Mouse (Mus musculus) ovary, postnatal 36 days (tissue): ENCODE measurements at regions not wholly inside any gene's neighbourhood (a gene's known extent, or its start where the extent isn't known, plus 50 kb on each side); places are given as distances from the start of the nearest gene placed in this dataset.

Experiments used
- DNase-seq: peaks from one replicate; pipeline ENCODE4 v3.0.0; 2022; ENCODE audit warnings: low spot score, mixed read lengths

DNA sequence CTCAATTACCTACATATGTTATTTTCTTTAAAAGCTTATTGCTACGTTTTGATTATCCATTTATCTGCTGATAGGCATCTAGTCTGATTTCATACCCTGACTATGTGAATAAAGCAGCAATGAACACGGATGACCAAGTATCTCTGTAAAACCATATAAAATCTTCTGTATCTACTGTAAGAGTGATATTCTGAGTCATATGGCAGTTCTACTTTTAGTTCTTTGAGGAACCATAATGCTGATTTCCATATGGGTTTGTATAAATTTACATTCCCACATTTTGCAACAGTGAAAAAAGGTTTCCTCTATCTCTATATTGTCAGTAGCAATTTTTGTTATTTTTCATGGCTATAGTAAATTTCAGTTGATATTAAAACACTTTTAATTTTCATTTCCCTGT, 280.6 kb downstream of the Fsip2 start:
- DNase-seq: no peak

DNA sequence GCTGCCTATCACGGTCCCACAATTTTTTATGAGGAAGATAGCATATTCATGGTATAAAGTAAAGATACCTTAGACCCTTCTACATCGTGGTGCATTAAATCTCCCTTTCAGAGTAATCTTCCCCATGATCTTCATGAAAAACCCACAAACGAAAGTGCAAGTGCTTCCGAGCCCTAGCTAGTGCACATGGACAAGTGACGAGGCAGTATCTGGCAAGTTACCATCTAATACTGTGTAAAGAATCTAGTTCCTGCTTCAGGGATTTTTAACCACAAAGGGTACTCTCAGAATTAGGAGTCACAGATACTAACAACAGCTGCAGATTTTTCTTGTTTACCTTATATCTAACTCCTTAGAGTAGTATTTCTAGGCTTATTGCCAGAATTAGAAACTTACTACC, 282.8 kb downstream of the Fsip2 start:
- no peak for DNase-seq

DNA sequence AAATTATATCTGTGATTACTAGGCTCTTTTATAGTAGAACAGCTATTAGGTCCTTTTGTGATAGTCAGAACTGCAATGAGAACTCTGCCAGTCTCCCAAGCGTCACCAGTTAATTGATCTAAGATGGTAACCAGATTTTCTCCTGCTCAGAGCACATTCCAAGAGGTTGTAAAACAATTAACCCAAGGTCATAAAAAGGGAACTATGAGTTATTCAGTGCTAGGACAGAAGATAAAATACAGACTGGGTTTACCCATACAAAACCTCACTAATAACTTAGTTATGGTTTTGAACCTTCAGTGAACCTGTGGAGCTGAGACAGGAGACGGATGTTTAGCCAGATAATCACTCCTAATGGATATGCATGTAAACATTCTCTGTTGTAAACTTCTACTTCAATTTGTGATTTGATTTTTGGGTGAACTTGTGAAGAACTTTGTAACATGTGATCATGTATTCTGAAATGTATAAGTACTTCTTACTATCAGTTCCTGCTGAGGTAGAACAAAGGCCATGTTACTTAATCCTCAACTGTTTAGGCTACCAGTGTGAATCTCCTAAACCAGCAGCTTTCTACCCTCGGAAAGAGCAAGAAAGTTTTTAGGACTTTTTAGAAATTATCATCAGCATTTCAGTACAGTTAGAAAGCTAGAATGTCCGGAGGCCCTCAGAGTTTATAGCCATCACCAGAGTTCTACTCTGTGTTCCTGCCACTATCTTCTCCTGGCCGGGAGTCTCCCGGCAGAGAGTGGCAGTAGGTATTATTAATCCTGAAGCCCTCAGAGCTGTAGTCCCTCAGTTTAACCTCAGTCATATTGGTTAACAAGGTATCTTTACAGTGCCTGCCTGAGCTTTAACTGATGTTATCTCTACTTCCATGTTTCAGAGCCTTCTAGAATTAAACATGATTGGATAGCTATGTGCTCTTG, 308.0 kb downstream of the Fsip2 start:
- no peak for DNase-seq

DNA sequence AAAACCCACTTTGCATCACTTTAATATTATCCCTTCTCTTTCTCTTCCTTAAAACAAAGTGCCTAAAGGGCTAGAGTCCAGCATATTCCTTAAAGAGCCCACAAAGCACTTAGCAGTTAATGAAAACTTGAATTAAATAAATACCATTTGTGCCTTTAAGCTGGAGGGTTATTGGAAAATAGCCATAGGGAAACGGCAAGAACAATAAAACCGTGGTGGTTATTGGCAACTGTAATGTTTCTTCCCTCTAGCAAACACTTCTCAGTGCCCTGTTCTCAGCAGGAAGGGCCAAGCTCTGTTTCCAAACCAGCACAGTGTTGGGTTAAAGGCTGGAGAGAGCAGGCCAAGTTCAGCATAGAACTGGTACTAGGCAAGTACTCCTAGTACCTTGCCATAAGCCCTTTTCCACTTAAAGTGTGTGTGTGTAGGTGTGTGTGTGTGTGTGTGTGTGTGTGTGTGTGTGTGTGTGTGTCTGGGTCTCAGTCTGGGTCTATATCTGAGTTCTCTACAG, 313.4 kb downstream of the Fsip2 start:
- DNase-seq: no peak

DNA sequence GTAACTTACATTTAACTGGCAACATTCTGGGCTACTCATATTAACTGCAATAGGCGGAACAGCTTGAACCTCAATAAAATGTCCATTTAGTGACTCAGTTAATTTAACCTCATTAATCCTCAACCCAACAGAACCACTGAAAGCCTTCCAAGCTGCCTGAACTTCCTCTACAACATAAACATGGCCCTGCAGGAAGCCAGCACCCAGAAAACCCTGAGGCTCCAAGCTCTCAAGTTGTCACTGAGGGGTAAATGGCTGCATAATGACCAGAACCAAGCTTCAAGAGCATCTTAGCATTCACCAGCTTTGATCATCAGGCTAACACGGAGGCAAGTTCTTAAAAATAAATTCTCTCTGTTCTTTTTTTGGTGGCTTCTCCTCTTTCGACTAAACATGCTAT, 315.2 kb downstream of the Fsip2 start:
- no peak for DNase-seq

DNA sequence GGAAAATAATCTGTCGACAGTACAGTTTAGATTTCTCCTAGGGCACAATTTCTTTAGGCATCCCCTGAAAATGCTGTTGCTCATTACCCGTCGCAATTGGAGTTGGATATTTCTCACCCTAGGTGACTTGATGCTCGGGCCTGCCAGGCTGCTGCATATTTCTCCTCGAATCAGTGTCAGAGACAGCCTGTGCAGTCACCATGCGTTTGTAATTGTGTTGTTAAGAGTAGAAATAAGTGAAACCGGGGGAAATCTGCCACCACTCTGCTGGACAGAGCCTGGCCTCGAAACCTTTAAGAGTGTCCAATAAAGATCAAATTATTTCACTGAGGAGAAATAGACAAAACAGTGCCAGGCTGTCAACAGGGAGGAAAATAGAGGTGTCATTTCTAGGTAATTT, 340.7 kb upstream of the Zc3h15 start:
- DNase-seq: no peak

DNA sequence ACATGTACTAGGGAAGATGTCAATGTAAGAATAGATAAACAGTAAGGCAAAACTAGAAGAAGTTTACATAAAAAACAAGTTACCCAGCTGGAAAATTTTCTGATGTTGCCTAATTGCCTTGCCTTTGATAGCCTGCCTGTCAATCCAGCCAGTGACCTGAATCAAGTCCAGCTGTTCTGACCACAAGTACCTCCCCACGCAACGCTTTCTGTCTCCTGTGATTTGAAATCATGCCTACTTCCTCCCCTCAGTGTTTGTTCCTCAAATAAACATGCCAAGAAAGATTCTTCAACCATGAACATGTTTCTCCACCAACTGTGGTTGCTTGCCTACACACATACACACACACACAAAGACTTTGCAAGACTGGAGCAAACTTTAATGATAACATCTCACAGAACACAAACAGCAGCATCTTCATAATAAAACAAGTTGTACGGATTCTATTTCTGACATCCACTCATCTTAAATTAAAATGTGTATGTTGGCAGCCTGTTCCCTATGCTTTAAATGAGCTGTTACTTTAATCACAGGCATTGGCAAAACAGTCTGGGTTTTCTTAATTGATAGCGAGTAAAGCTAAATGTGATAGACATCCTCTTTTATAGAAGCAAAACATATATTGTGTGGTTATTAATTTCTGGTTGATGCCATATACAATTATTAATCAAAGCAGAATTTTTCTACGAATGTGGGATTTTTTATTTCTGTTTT, 312.0 kb upstream of the Zc3h15 start:
- DNase-seq: no peak

DNA sequence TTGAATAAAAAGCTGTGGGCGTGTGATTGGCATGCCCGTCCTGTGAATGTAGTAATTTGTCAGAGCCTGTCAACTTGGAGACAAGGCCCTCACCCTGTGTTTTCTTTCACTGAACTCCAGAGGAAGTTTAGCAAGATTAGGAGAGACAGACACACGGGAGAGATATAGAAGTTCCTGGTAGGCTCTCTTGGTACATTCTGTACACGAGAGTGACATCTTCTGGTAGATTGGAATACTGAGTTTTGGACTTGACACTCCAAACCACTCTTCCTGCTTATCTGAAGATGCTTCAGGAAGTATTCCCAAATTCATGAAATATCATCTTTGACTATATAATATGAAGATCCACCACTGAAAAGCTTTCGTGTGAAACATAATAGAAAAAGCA, 311.5 kb upstream of the Zc3h15 start:
- DNase-seq: no peak

DNA sequence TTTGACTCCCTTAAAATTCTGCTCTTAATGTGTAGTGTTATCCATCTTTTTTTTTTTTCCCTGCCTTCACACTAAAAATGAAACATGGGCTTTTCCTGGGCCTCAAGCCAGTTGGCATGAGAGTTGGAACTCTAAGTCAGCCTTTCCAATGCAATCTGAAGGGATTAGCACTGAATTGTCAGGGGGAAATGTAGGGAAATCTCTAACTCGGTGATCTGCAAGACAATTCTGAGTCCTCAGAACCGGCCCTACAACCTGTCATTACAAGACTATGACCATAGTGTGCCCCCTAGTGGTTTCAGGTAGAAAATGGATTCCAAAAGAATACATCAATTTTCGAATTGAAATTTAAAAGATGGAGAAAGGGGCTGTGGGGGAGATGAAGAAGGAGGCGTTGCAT, 306.9 kb upstream of the Zc3h15 start:
- DNase-seq: peak; percentile 5

DNA sequence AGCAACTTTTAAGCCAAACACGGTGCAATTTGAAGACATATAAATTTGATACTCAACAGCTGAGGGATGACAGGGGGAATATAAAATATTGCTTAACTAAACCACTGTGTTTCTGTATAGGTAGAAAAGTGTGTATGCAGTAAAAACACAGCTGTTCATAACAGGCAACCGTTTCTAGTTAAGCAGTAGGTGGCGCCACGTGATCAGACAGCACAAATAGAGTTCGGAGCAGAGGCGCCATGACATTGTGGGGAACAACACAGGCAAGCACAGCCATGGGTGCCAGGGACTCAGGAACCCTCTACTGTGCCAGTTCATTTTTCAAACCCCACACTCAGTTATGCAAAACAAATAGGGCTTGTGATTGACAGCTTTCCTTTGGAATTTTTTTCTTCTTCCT, 304.1 kb upstream of the Zc3h15 start:
- DNase-seq: no peak
